Mouse (Mus musculus) testis, postnatal 14 days (tissue): Measurements from ENCODE around the gene CT030661.1.
"Not testable (repeated sequence)": the region's sequence is repeated elsewhere in the genome, so short reads cannot be mapped to it uniquely, and the experiment has no call there.

Experiments
- DNase-seq: peaks from one replicate; pipeline ENCODE4 v3.0.0; 2021; ENCODE audit warnings: low spot score

CT030661.1 gene

GRCm38 (mm10) chr17:22314730-22315226 is at the start of gene CT030661.1:
Gene CT030661.1 (minus strand): TSS chr17:22314837.
- DNase-seq = peak; percentile 91

- DNase-seq = no peak
These were observed 49.3 kb upstream of the CT030661.1 start for GRCm38 (mm10) chr17:22363895-22364294.

- DNase-seq = peak; percentile 59
These were observed 46.6 kb upstream of the CT030661.1 start, which contains the start of the genes Zfp944 and Zfp758 for GRCm38 (mm10) chr17:22361101-22361781. Gene Zfp944 (minus strand): TSS chr17:22361400. Gene Zfp758 (plus strand): TSS chr17:22361453.

DNA sequence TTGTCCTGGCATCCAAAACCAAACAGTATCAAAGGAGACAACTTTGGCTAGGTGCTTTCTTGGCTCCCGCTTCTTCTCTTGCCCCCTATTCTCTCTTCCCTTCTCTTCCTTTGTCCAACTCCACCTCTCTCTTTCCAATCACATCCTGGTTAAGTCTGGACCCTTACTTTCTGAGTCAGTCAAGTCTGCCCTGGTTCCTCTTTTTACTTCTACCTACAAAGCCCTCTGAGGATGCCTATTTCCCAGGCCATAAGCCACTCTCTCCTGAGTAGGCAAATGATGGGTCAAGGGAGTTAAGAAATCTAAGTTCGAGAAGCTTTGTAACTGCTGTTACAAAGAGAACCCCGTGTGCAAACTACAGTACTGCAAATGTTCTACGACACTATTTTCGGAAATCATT is 45.9 kb upstream of the CT030661.1 start:
- DNase-seq = no peak

GRCm38 (mm10) chr17:22352794-22353193 is 38.2 kb upstream of the CT030661.1 start:
- no peak for DNase-seq

DNA sequence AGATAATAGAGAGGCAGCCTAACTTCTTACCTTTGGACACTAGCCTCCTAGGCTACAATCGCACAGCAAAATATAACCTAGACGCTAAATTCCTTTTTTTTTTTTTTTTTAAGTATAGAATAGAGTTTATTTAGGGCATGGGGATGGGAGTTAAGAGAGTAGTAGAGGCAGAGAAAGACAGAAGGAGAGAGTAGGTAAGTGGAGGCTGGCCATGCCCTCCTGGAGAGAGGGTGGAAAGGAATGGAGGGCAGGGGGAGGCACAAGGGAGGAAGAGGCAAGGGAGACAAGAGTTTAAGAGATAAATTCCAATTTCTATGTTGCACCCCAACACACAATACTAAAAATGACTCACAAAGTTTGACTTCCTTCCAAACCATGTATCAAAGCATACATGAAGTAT is 610 bp upstream of the CT030661.1 start:
- DNase-seq = not testable (repeated sequence)

DNA sequence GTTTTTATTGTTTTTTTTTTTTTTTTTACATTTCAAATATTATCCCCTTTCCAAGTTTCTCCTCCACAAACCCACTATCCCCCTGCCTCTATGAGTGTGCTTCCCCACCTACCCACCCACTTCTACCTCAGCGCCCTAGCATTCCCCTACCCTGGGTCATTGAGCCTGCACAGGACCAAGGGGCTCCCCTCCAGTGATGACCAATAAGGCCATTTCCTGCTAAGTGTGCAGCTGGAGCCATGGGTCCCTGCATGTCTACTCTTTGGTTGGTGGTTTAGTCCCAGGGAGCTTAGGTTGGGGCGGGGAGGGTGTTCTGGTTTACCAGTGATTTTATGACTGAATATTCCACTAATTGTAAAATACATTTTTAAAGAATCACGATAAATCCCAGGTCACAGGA is 418 bp downstream of the CT030661.1 start:
- DNase-seq = not testable (repeated sequence)
